Mouse (Mus musculus): ENCODE measurements around the gene Map3k21. TPM values are rescaled to one million over a fixed set of nuclear protein-coding genes. Genes with fewer than 3 reads are reported as not detected.

Map3k21 gene
- polyA plus RNA-seq, 1 experiment: 0.24 TPM

GRCm38 (mm10) chr8:125909661-125910364 is 437 bp upstream of the Map3k21 start:
- H3K27me3 ChIP-seq (ENCODE audit: control insufficient read depth, insufficient read depth, low read length, poor library complexity, severe bottlenecking): peaks cover 18% of the 10 kb centered on the region
- no peak overlapping the region for H3K27ac ChIP-seq (ENCODE audit: insufficient read depth, low read length)
- peak overlapping the region; percentile 44 for H3K9ac ChIP-seq (ENCODE audit: low read depth, poor library complexity, severe bottlenecking)

GRCm38 (mm10) chr8:125911229-125911580 is 955 bp downstream of the Map3k21 start:
- TF ChIP-seq CTCF (IDR thresholded peaks at IDR 0.05; ENCODE audit: low read depth, low read length) (no peak), EP300 (IDR thresholded peaks at IDR 0.05; ENCODE audit: insufficient read depth, low read depth, low read length) (no peak), POLR2A (IDR thresholded peaks at IDR 0.05; ENCODE audit: insufficient read depth, low read length) (no peak)
- Histone ChIP-seq H3K9ac (ENCODE audit: low read depth, poor library complexity, severe bottlenecking) (peak overlapping the region; percentile 44), H3K9me3 (replicated peaks; ENCODE audit: control insufficient read depth, insufficient read depth, low read length, poor library complexity, severe bottlenecking) (no peaks in the 10 kb centered on the region; the same call in 1 of the 2 replicates), H3K4me3 (ENCODE audit: low read depth, low read length) (peak overlapping the region; percentile 65), H3K36me3 (ENCODE audit: control insufficient read depth, insufficient read depth, low read length, poor library complexity, severe bottlenecking) (no peaks in the 10 kb centered on the region), H3K4me1 (ENCODE audit: control insufficient read depth, insufficient read depth, low read length) (no peaks in the 10 kb centered on the region), H3K27ac (ENCODE audit: insufficient read depth, low read length) (no peak overlapping the region), H3K27me3 (ENCODE audit: control insufficient read depth, insufficient read depth, low read length, poor library complexity, severe bottlenecking) (peaks cover 18% of the 10 kb centered on the region)

More at GRCm38 (mm10) chr8:125909661-125910364, 437 bp upstream of the Map3k21 start:
- peak overlapping the region; percentile 65 for H3K4me3 ChIP-seq (ENCODE audit: low read depth, low read length)
- H3K36me3 ChIP-seq (ENCODE audit: control insufficient read depth, insufficient read depth, low read length, poor library complexity, severe bottlenecking): no peaks in the 10 kb centered on the region
- TF ChIP-seq EP300 (IDR thresholded peaks at IDR 0.05; ENCODE audit: insufficient read depth, low read depth, low read length) (no peak), POLR2A (IDR thresholded peaks at IDR 0.05; ENCODE audit: insufficient read depth, low read length) (no peak), CTCF (IDR thresholded peaks at IDR 0.05; ENCODE audit: low read depth, low read length) (no peak)
- no peaks in the 10 kb centered on the region; the same call in 1 of the 2 replicates for H3K9me3 ChIP-seq (replicated peaks; ENCODE audit: control insufficient read depth, insufficient read depth, low read length, poor library complexity, severe bottlenecking)
- H3K4me1 ChIP-seq (ENCODE audit: control insufficient read depth, insufficient read depth, low read length): no peaks in the 10 kb centered on the region

- Histone ChIP-seq H3K27me3 (ENCODE audit: control insufficient read depth, insufficient read depth, low read length, poor library complexity, severe bottlenecking) (peaks cover 18% of the 10 kb centered on the region), H3K9ac (ENCODE audit: low read depth, poor library complexity, severe bottlenecking) (no peak overlapping the region), H3K36me3 (ENCODE audit: control insufficient read depth, insufficient read depth, low read length, poor library complexity, severe bottlenecking) (no peaks in the 10 kb centered on the region), H3K27ac (ENCODE audit: insufficient read depth, low read length) (no peak overlapping the region), H3K4me1 (ENCODE audit: control insufficient read depth, insufficient read depth, low read length) (no peaks in the 10 kb centered on the region), H3K9me3 (replicated peaks; ENCODE audit: control insufficient read depth, insufficient read depth, low read length, poor library complexity, severe bottlenecking) (no peaks in the 10 kb centered on the region), H3K4me3 (ENCODE audit: low read depth, low read length) (no peak overlapping the region)
- TF ChIP-seq POLR2A (IDR thresholded peaks at IDR 0.05; ENCODE audit: insufficient read depth, low read length): no peak
- TF ChIP-seq EP300 (IDR thresholded peaks at IDR 0.05; ENCODE audit: insufficient read depth, low read depth, low read length): no peak
- no peak for TF ChIP-seq CTCF (IDR thresholded peaks at IDR 0.05; ENCODE audit: low read depth, low read length)
Observed at GRCm38 (mm10) chr8:125913206-125913605, 3.0 kb downstream of the Map3k21 start.

- H3K36me3 ChIP-seq (ENCODE audit: control insufficient read depth, insufficient read depth, low read length, poor library complexity, severe bottlenecking): no peaks in the 10 kb centered on the region
- H3K4me3 ChIP-seq (ENCODE audit: low read depth, low read length): no peak overlapping the region
- no peak for TF ChIP-seq CTCF (IDR thresholded peaks at IDR 0.05; ENCODE audit: low read depth, low read length)
- TF ChIP-seq EP300 (IDR thresholded peaks at IDR 0.05; ENCODE audit: insufficient read depth, low read depth, low read length): no peak
- TF ChIP-seq POLR2A (IDR thresholded peaks at IDR 0.05; ENCODE audit: insufficient read depth, low read length): no peak
- peaks cover 13% of the 10 kb centered on the region for H3K27me3 ChIP-seq (ENCODE audit: control insufficient read depth, insufficient read depth, low read length, poor library complexity, severe bottlenecking)
- no peak overlapping the region for H3K27ac ChIP-seq (ENCODE audit: insufficient read depth, low read length)
- no peaks in the 10 kb centered on the region for H3K4me1 ChIP-seq (ENCODE audit: control insufficient read depth, insufficient read depth, low read length)
- no peaks in the 10 kb centered on the region for H3K9me3 ChIP-seq (replicated peaks; ENCODE audit: control insufficient read depth, insufficient read depth, low read length, poor library complexity, severe bottlenecking)
- no peak overlapping the region for H3K9ac ChIP-seq (ENCODE audit: low read depth, poor library complexity, severe bottlenecking)
Observed at GRCm38 (mm10) chr8:125914386-125914785, 4.1 kb downstream of the Map3k21 start.

GRCm38 (mm10) chr8:125917013-125917412 is 6.8 kb downstream of the Map3k21 start:
- H3K27me3 ChIP-seq (ENCODE audit: control insufficient read depth, insufficient read depth, low read length, poor library complexity, severe bottlenecking): no peaks in the 10 kb centered on the region
- H3K9ac ChIP-seq (ENCODE audit: low read depth, poor library complexity, severe bottlenecking): no peak overlapping the region
- no peak for TF ChIP-seq EP300 (IDR thresholded peaks at IDR 0.05; ENCODE audit: insufficient read depth, low read depth, low read length)
- TF ChIP-seq CTCF (IDR thresholded peaks at IDR 0.05; ENCODE audit: low read depth, low read length): no peak
- TF ChIP-seq POLR2A (IDR thresholded peaks at IDR 0.05; ENCODE audit: insufficient read depth, low read length): no peak
- no peaks in the 10 kb centered on the region for H3K36me3 ChIP-seq (ENCODE audit: control insufficient read depth, insufficient read depth, low read length, poor library complexity, severe bottlenecking)
- H3K4me1 ChIP-seq (ENCODE audit: control insufficient read depth, insufficient read depth, low read length): no peaks in the 10 kb centered on the region
- no peak overlapping the region for H3K27ac ChIP-seq (ENCODE audit: insufficient read depth, low read length)
- no peaks in the 10 kb centered on the region for H3K9me3 ChIP-seq (replicated peaks; ENCODE audit: control insufficient read depth, insufficient read depth, low read length, poor library complexity, severe bottlenecking)
- no peak overlapping the region for H3K4me3 ChIP-seq (ENCODE audit: low read depth, low read length)

GRCm38 (mm10) chr8:125918719-125919118 is 8.5 kb downstream of the Map3k21 start:
- no peaks in the 10 kb centered on the region for H3K9me3 ChIP-seq (replicated peaks; ENCODE audit: control insufficient read depth, insufficient read depth, low read length, poor library complexity, severe bottlenecking)
- H3K27ac ChIP-seq (ENCODE audit: insufficient read depth, low read length): no peak overlapping the region
- no peak overlapping the region for H3K9ac ChIP-seq (ENCODE audit: low read depth, poor library complexity, severe bottlenecking)
- no peaks in the 10 kb centered on the region for H3K36me3 ChIP-seq (ENCODE audit: control insufficient read depth, insufficient read depth, low read length, poor library complexity, severe bottlenecking)
- no peaks in the 10 kb centered on the region for H3K27me3 ChIP-seq (ENCODE audit: control insufficient read depth, insufficient read depth, low read length, poor library complexity, severe bottlenecking)
- no peak overlapping the region for H3K4me3 ChIP-seq (ENCODE audit: low read depth, low read length)
- no peaks in the 10 kb centered on the region for H3K4me1 ChIP-seq (ENCODE audit: control insufficient read depth, insufficient read depth, low read length)
- TF ChIP-seq EP300 (IDR thresholded peaks at IDR 0.05; ENCODE audit: insufficient read depth, low read depth, low read length) (no peak), CTCF (IDR thresholded peaks at IDR 0.05; ENCODE audit: low read depth, low read length) (no peak), POLR2A (IDR thresholded peaks at IDR 0.05; ENCODE audit: insufficient read depth, low read length) (no peak)

Measured in ES-Bruce4 (cell line).